Mouse (Mus musculus) adrenal gland, adult 8-10 months (tissue): Measurements from ENCODE around the gene Ranbp10. TPM values are rescaled to one million over a fixed set of nuclear protein-coding genes. Genes with fewer than 3 reads are reported as not detected.

Source experiments
- total RNA-seq, 4 experiments: library from RNA; stranded (reverse); gene quantifications; 2 replicates each; pipeline ENCODE4 v1.2.4; 2022

Gene Ranbp10
- total RNA-seq, 4 experiments from 2014 or later: 25.7 to 30.1 (median 27.3) TPM

Other genes with a start within 250 kb of the Ranbp10 start
- gene Ripor1, start 222.1 kb downstream of the Ranbp10 start, total RNA-seq: 10 to 100 TPM; 28.1 to 47.9 (median 37.8) TPM
- gene Ctcf, start 190.8 kb downstream of the Ranbp10 start, total RNA-seq: 10 to 100 TPM; 61.2 to 79.1 (median 67.7) TPM
- 10 to 100 TPM in 1 of 4 experiments, 1 to 10 TPM in 2, under 1 TPM in 1; 0.97 to 11.6 (median 4.2) TPM for gene Agrp, start 190.0 kb downstream of the Ranbp10 start, total RNA-seq
- gene Carmil2, start 141.1 kb downstream of the Ranbp10 start, total RNA-seq: 1 to 10 TPM; 2.1 to 3.9 (median 3.1) TPM
- gene Acd, start 126.2 kb downstream of the Ranbp10 start, total RNA-seq: 10 to 100 TPM; 22.3 to 37.1 (median 29.5) TPM
- 10 to 100 TPM; 10.7 to 14.2 (median 12.8) TPM for gene Pard6a, start 126.2 kb downstream of the Ranbp10 start, total RNA-seq
- gene 4933405L10Rik, start 119.7 kb downstream of the Ranbp10 start, total RNA-seq: not detected
- gene Enkd1, start 119.1 kb downstream of the Ranbp10 start, total RNA-seq: 1 to 10 TPM; 4.6 to 8.1 (median 5.8) TPM
- gene Gfod2, start 68.7 kb downstream of the Ranbp10 start, total RNA-seq: 10 to 100 TPM in 2 of 4 experiments, 1 to 10 TPM in 2; 8.9 to 10.9 (median 10.0) TPM
- gene Tsnaxip1, start 381 bp upstream of the Ranbp10 start, total RNA-seq: not detected
- gene Cenpt, start 25.9 kb upstream of the Ranbp10 start, total RNA-seq: 1 to 10 TPM; 6.2 to 9.7 (median 7.3) TPM
- gene Thap11, start 27.8 kb upstream of the Ranbp10 start, total RNA-seq: 10 to 100 TPM; 38.2 to 45.1 (median 43.6) TPM
- gene Nutf2, start 33.2 kb upstream of the Ranbp10 start, total RNA-seq: 10 to 100 TPM; 28.5 to 37.2 (median 29.0) TPM
- 10 to 100 TPM; 34.1 to 61.1 (median 46.6) TPM for gene Edc4, start 53.5 kb upstream of the Ranbp10 start, total RNA-seq
- 1 to 10 TPM in 3 of 4 experiments, under 1 TPM in 1; 0.75 to 2.3 (median 1.7) TPM for gene Nrn1l, start 66.2 kb upstream of the Ranbp10 start, total RNA-seq
- gene Pskh1, start 73.1 kb upstream of the Ranbp10 start, total RNA-seq: 10 to 100 TPM; 34.1 to 36.1 (median 34.9) TPM
- gene Ctrl, start 106.5 kb upstream of the Ranbp10 start, total RNA-seq: 1 to 10 TPM in 1 of 4 experiments, under 1 TPM in 2, not detected in 1; 0.78 to 1.8 (median 0.86) TPM
- 100 to 1,000 TPM in 1 of 4 experiments, 10 to 100 TPM in 3; 66.8 to 110 (median 68.4) TPM for gene Psmb10, start 111.1 kb upstream of the Ranbp10 start, total RNA-seq
- 1 to 10 TPM; 1.1 to 3.1 (median 2.2) TPM for gene Lcat, start 116.0 kb upstream of the Ranbp10 start, total RNA-seq
- 10 to 100 TPM; 46.2 to 86.2 (median 68.3) TPM for gene Slc12a4, start 138.7 kb upstream of the Ranbp10 start, total RNA-seq
- not detected for gene Dpep3, start 152.1 kb upstream of the Ranbp10 start, total RNA-seq
- gene Dus2, start 164.0 kb upstream of the Ranbp10 start, total RNA-seq: 10 to 100 TPM; 16.1 to 26.6 (median 22.3) TPM
- not detected for gene Dpep2nb, start 178.6 kb upstream of the Ranbp10 start, total RNA-seq
- 10 to 100 TPM; 17.3 to 19.0 (median 17.9) TPM for gene Ddx28, start 184.5 kb upstream of the Ranbp10 start, total RNA-seq
- 10 to 100 TPM; 42.3 to 54.0 (median 43.6) TPM for gene Nfatc3, start 231.5 kb upstream of the Ranbp10 start, total RNA-seq